Mouse (Mus musculus) granulocyte monocyte progenitor cell, adult 5-6 weeks (primary cell): ENCODE results near the gene Trim11. TPM values are rescaled to one million over a fixed set of nuclear protein-coding genes. Genes with fewer than 3 reads are reported as not detected.

ENCODE experiments used
- ATAC-seq: replicated peaks from 2 replicates; pipeline ENCODE4 v1.8.0; 2016; ENCODE audit warnings: mild to moderate bottlenecking, moderate TSS enrichment, inconsistent platforms; ENCODE audit not compliant: poor library complexity, severe bottlenecking
- total RNA-seq, 2 experiments: library from RNA; stranded (forward) in 1 of 2; stranded (reverse) in 1 of 2; fragments of 200-712, 200-1000 nt in 1 of 2; fragments of >200 nt in 1 of 2; fragmentation: Nextera tagmentation in 1 of 2; gene quantifications; 2 replicates each; pipeline ENCODE4 v1.2.3; 2014 to 2017

The Trim11 gene
- total RNA-seq, 2 experiments from 2014 or later: 29.0 to 29.1 TPM

- no peak for ATAC-seq
Observed at GRCm38 (mm10) chr11:58999830-59000229, 21.9 kb downstream of the Trim11 start.

GRCm38 (mm10) chr11:59000635-59001034 lies 22.7 kb downstream of the Trim11 start:
- ATAC-seq: no peak

DNA sequence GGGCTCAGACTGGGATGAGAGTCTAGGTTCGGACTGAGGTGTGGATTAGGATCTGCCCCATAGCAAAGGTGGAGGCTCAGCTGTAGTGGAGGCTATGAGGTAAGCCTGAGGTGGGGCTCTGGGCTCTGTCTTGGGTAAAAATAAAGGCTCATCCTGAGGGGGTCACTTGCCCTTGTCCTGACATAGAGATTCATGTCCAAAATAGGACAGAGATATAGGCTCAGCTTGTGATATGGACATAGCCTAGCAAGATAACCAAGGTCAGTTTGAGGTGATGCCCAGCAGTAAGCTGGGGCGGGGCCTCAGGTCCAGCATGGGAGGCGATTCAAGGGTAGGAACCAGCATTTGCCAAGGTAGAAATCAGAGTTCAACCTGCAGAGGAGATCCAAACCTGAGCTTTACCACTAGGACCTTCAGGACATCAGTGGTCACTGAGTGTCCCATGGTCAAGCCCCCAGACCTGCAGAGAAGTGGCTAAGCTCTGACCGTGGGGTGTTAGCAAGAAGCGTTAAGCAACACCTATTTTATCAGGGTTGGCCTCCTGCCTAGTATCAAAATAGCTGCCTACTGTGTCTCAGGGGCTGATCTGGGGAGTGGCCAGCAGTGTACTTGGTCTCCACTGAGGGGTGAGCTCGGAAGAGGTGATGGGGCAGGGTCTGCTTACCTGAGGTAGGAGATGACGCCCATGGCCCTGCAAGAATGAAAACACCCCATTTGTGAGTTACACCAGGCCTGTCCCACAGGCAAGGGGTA lies 24.6 kb downstream of the Trim11 start:
- no peak for ATAC-seq

DNA sequence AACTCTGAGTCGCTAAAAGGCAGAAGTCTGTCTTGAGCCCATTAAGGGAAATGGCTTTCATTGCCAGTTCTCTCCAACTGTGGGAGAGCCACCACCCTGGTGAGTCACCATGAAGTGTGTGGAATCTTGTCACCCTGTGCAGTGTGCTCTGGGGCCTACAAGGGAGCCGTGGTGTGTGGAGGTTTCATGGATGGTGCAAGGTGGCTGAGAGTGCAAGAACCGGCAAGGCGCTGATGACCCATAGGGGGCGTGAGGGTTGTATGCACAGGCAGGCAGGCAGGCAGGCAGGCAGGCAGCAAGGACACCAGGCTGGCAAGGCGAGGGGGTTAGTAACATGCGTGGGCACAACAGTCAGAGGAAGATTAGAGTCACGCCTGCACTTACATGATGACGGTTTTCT lies 37.2 kb downstream of the Trim11 start:
- ATAC-seq: peak; percentile 76

DNA sequence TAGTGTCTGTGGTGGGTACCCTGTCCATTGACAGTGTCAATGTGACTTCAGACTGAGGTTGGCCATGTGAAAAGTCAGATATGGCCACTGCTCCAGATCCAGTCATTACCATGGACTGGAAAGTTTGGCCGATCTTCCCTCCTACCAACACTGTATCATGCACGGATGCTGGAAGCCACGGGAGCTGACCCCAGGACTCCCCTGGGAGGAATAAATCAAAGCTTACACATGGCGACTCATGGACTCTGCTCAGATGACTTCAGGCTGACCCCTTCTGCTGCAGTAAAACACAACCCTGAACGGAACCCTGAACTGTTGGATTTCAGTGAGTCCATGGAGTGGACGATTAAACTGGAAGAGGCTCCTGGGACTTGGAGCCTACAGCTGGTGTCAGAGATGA lies 48.5 kb downstream of the Trim11 start:
- ATAC-seq: no peak

DNA sequence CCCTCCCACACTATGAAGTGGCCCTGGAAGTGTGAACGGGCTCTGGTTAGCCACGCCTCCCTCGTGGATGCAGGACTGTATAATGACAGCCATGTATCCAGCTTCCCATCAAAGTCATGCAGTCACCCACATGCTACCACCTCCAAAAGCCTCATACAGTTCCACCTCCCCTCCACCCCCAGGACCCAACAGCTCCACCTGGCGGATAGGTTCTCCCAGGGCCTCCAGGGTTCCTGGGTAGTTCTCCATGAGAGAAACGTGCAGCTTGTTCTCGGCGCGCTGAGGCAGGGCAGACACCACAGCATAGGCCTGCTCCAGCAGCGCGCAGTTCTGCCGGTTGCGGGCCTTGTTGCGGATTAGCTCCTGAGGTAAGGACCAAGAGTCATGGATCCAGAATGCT lies 51.1 kb downstream of the Trim11 start:
- ATAC-seq: no peak

Other genes starting within 250 kb of the Trim11 start
- not detected in 2 replicates for gene Olfr317, start 238.9 kb upstream of the Trim11 start, total RNA-seq (2014; fragmentation: Nextera tagmentation)
- not detected in 2 replicates for gene Olfr317, start 238.9 kb upstream of the Trim11 start, total RNA-seq (2017)
- not detected in 2 replicates for gene Olfr316, start 225.4 kb upstream of the Trim11 start, total RNA-seq (2014; fragmentation: Nextera tagmentation)
- gene Olfr316, start 225.4 kb upstream of the Trim11 start, total RNA-seq (2017): not detected in 2 replicates
- not detected in 2 replicates for gene Olfr315, start 204.9 kb upstream of the Trim11 start, total RNA-seq (2014; fragmentation: Nextera tagmentation)
- not detected in 2 replicates for gene Olfr315, start 204.9 kb upstream of the Trim11 start, total RNA-seq (2017)
- not detected in 2 replicates for gene Olfr314, start 195.1 kb upstream of the Trim11 start, total RNA-seq (2014; fragmentation: Nextera tagmentation)
- gene Olfr314, start 195.1 kb upstream of the Trim11 start, total RNA-seq (2017): not detected in 2 replicates
- not detected in 2 replicates for gene Fam183b, start 176.1 kb upstream of the Trim11 start, total RNA-seq (2014; fragmentation: Nextera tagmentation)
- gene Fam183b, start 176.1 kb upstream of the Trim11 start, total RNA-seq (2017): not detected in 2 replicates
- not detected in 2 replicates for gene Olfr313, start 163.1 kb upstream of the Trim11 start, total RNA-seq (2014; fragmentation: Nextera tagmentation)
- not detected in 2 replicates for gene Olfr313, start 163.1 kb upstream of the Trim11 start, total RNA-seq (2017)
- gene Olfr312, start 148.9 kb upstream of the Trim11 start, total RNA-seq (2014; fragmentation: Nextera tagmentation): not detected in 2 replicates
- gene Olfr312, start 148.9 kb upstream of the Trim11 start, total RNA-seq (2017): not detected in 2 replicates
- not detected in 2 replicates for gene Olfr311, start 138.8 kb upstream of the Trim11 start, total RNA-seq (2014; fragmentation: Nextera tagmentation)
- gene Olfr311, start 138.8 kb upstream of the Trim11 start, total RNA-seq (2017): not detected in 2 replicates
- gene Gm12258, start 130.9 kb upstream of the Trim11 start, total RNA-seq (2014; fragmentation: Nextera tagmentation): 4.1 and 6.7 TPM in 2 replicates
- 0.67 and 2.3 TPM in 2 replicates for gene Gm12258, start 130.9 kb upstream of the Trim11 start, total RNA-seq (2017)
- 2.8 and 3.8 TPM in 2 replicates for gene 2810021J22Rik, start 110.9 kb upstream of the Trim11 start, total RNA-seq (2014; fragmentation: Nextera tagmentation)
- 2.1 and 2.5 TPM in 2 replicates for gene 2810021J22Rik, start 110.9 kb upstream of the Trim11 start, total RNA-seq (2017)
- 14.5 and 16.7 TPM in 2 replicates for gene Zfp39, start 73.9 kb upstream of the Trim11 start, total RNA-seq (2014; fragmentation: Nextera tagmentation)
- gene Zfp39, start 73.9 kb upstream of the Trim11 start, total RNA-seq (2017): 7.2 and 9.5 TPM in 2 replicates
- gene Btnl10, start 60.2 kb upstream of the Trim11 start, total RNA-seq (2014; fragmentation: Nextera tagmentation): not detected in 2 replicates
- 0.13 TPM in 1 of 2 replicates, not detected in the other for gene Btnl10, start 60.2 kb upstream of the Trim11 start, total RNA-seq (2017)
- 78.6 and 79.3 TPM in 2 replicates for gene Rnf187, start 39.2 kb upstream of the Trim11 start, total RNA-seq (2014; fragmentation: Nextera tagmentation)
- 60.0 and 82.2 TPM in 2 replicates for gene Rnf187, start 39.2 kb upstream of the Trim11 start, total RNA-seq (2017)
- not detected in 2 replicates for gene Hist3h2ba, start 29.2 kb upstream of the Trim11 start, total RNA-seq (2014; fragmentation: Nextera tagmentation)
- 1.5 and 2.3 TPM in 2 replicates for gene Hist3h2ba, start 29.2 kb upstream of the Trim11 start, total RNA-seq (2017)
- 9.3 and 14.0 TPM in 2 replicates for gene Hist3h2a, start 23.4 kb upstream of the Trim11 start, total RNA-seq (2014; fragmentation: Nextera tagmentation)
- 234 and 237 TPM in 2 replicates for gene Hist3h2a, start 23.4 kb upstream of the Trim11 start, total RNA-seq (2017)
- gene Trim17, start 23.4 kb upstream of the Trim11 start, total RNA-seq (2014; fragmentation: Nextera tagmentation): not detected in 2 replicates
- 0.13 TPM in 1 of 2 replicates, not detected in the other for gene Trim17, start 23.4 kb upstream of the Trim11 start, total RNA-seq (2017)
- not detected in 2 replicates for gene Obscn, start 158.3 kb downstream of the Trim11 start, total RNA-seq (2014; fragmentation: Nextera tagmentation)
- not detected in 2 replicates for gene Obscn, start 158.3 kb downstream of the Trim11 start, total RNA-seq (2017)
- 0.84 and 2.8 TPM in 2 replicates for gene Iba57, start 185.6 kb downstream of the Trim11 start, total RNA-seq (2014; fragmentation: Nextera tagmentation)
- 3.9 and 6.0 TPM in 2 replicates for gene Iba57, start 185.6 kb downstream of the Trim11 start, total RNA-seq (2017)
- not detected in 2 replicates for gene Gjc2, start 205.1 kb downstream of the Trim11 start, total RNA-seq (2014; fragmentation: Nextera tagmentation)
- gene Gjc2, start 205.1 kb downstream of the Trim11 start, total RNA-seq (2017): not detected in 2 replicates
- 41.9 and 58.1 TPM in 2 replicates for gene Guk1, start 214.1 kb downstream of the Trim11 start, total RNA-seq (2014; fragmentation: Nextera tagmentation)
- 33.2 and 35.9 TPM in 2 replicates for gene Guk1, start 214.1 kb downstream of the Trim11 start, total RNA-seq (2017)
- gene Mrpl55, start 224.4 kb downstream of the Trim11 start, total RNA-seq (2014; fragmentation: Nextera tagmentation): 22.7 and 45.8 TPM in 2 replicates
- 59.9 and 82.1 TPM in 2 replicates for gene Mrpl55, start 224.4 kb downstream of the Trim11 start, total RNA-seq (2017)
- 21.2 and 21.9 TPM in 2 replicates for gene 2310033P09Rik, start 230.2 kb downstream of the Trim11 start, total RNA-seq (2014; fragmentation: Nextera tagmentation)
- 11.4 and 14.0 TPM in 2 replicates for gene 2310033P09Rik, start 230.2 kb downstream of the Trim11 start, total RNA-seq (2017)